Mouse (Mus musculus) midbrain, embryonic 14.5 days (tissue): Measurements from ENCODE around the gene Eef1akmt2. TPM values are rescaled to one million over a fixed set of nuclear protein-coding genes. Genes with fewer than 3 reads are reported as not detected.

Experiments used
- ATAC-seq: fragments of 200-750 bp; cut with Nextera tagmentation; 2 replicates; pipeline ENCODE4 v1.8.0; 2017; ENCODE audit warnings: moderate number of reproducible peaks, moderate library complexity; ENCODE audit not compliant: low FRiP score, low TSS enrichment
- DNase-seq: peaks from one replicate; pipeline ENCODE4 v3.0.0-alpha.2; 2015
- H3K27ac ChIP-seq: fragments of 300-500 bp; sonication (generic); replicated peaks from 2 replicates; pipeline ENCODE4 v1.5.1; 2014; ENCODE audit warnings: mild to moderate bottlenecking, low read depth, low read length, moderate library complexity
- H3K27me3 ChIP-seq: fragments of 300-500 bp; sonication (generic); 2 replicates; pipeline ENCODE4 v1.6.1; 2014; ENCODE audit warnings: low read length, control low read depth, mixed read lengths; ENCODE audit not compliant: control insufficient read depth, insufficient read depth
- H3K36me3 ChIP-seq: fragments of 300-500 bp; sonication (generic); 2 replicates; pipeline ENCODE4 v1.6.1; 2014; ENCODE audit warnings: low read length, control low read depth; ENCODE audit not compliant: control insufficient read depth, insufficient read depth
- H3K4me1 ChIP-seq: fragments of 300-500 bp; sonication (generic); 2 replicates; pipeline ENCODE4 v1.6.1; 2014; ENCODE audit warnings: mild to moderate bottlenecking, antibody characterized with exemption, low read length, control low read depth; ENCODE audit not compliant: control insufficient read depth, insufficient read depth
- H3K4me2 ChIP-seq: fragments of 300-500 bp; sonication (generic); 2 replicates; pipeline ENCODE4 v1.6.1; 2014; ENCODE audit warnings: mild to moderate bottlenecking, low read length, moderate library complexity
- H3K4me3 ChIP-seq: fragments of 300-500 bp; sonication (generic); replicated peaks from 2 replicates; pipeline ENCODE4 v1.5.1; 2014; ENCODE audit warnings: low read depth, low read length
- H3K9ac ChIP-seq: fragments of 300-500 bp; sonication (generic); replicated peaks from 2 replicates; pipeline ENCODE4 v1.6.1; 2014; ENCODE audit warnings: mild to moderate bottlenecking, low read length, moderate library complexity
- H3K9me3 ChIP-seq: fragments of 300-500 bp; sonication (generic); 2 replicates; pipeline ENCODE4 v1.6.1; 2016; ENCODE audit warnings: low read length, control low read depth, mixed read lengths; ENCODE audit not compliant: control insufficient read depth
- WGBS: fragments of 180-500 bp; shearing (Covaris S2); extraction: QIAGEN DNeasy Blood & Tissue Kit; methylation state at CpG from one replicate; pipeline ENCODE4 v1.1.7; 2014; 5-methylcytosine and 5-hydroxymethylcytosine counted together
- polyA plus RNA-seq: library from polyadenylated mRNA; unstranded; fragments of >200 nt; fragmentation: Nextera tagmentation; extraction: Ambion mirVana; gene quantifications from 2 replicates; pipeline ENCODE4 v1.2.1, GENCODE M21; 2014

Eef1akmt2 gene
- polyA plus RNA-seq, 1 experiment from 2014 or later: 90.0 TPM

DNA sequence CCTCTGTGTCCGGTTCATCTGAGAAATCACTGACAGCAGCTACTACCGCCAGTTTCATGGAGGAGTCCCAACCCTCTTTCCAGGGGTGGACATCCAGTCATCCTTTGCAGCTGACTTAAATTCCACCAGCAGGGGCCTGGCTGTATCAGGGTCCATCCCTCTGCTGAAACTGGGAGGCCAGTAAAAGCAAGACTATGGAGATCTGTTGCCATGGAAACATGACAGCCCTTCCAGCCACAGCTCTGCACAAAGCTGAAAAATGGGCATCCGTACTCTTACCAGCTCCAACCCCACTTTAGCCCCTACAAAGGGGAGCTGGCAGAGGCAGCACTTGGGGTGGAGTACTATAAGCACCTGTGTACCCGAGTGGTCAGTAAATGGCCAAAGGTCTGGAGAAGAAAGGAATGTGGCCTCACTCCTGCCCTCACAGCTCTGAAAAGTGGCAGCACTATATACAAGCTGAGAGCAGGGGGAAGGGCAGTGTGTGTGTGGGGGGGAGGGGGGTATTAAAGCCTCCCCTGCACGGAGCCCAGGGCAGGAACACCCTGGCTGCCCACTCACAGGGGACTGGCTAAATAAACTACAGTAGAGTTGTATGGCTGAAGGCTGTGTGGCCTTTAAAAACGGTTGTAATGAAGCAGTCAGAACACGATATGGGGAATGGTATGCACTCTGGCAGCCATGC lies 71.2 kb downstream of the Eef1akmt2 start:
- 0 out of 2 replicates have a peak overlapping the region, but pooled peaks have one; percentile 4 for H3K9ac ChIP-seq
- WGBS: 13% methylated on average over 7 of the region's 7 CpGs
- ATAC-seq: peak; percentile 55; the same call in 1 of the 2 replicates

DNA sequence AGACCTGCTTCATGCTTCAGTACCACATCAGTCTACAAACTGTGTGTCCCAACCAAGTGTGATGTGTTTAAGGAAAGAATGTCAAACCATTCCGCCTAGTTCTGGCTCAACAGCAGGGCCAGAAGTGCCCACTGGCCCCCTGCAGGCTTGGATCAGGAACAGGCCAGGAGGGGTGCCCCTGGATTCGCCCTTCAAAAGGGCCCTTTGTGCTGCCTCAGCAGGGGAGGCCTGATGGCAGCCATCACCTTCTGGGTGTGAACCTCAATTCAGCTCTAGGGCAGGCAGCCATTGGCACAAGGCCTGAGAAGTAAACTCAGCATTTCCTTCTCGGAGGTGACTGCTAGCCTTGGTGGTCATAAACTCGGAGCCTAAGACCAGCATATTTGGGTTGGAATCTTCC lies 71.9 kb downstream of the Eef1akmt2 start:
- no peak overlapping the region for H3K4me3 ChIP-seq
- peak overlapping the region; percentile 66 for H3K27ac ChIP-seq
- H3K4me2 ChIP-seq: no peak overlapping the region
- peaks cover 20% of the 10 kb centered on the region; the same call in 1 of the 2 replicates for H3K36me3 ChIP-seq
- H3K9me3 ChIP-seq: no peaks in the 10 kb centered on the region
- WGBS: 33% methylated on average over 4 of the region's 4 CpGs
- H3K4me1 ChIP-seq: peaks cover 23% of the 10 kb centered on the region
- no peak for ATAC-seq
- H3K9ac ChIP-seq: no peak overlapping the region
- H3K27me3 ChIP-seq: no peaks in the 10 kb centered on the region
- DNase-seq: peak; percentile 40

More for the DNA sequence above, 71.2 kb downstream of the Eef1akmt2 start:
- H3K4me3 ChIP-seq: no peak overlapping the region
- DNase-seq: peak; percentile 79
- no peaks in the 10 kb centered on the region for H3K27me3 ChIP-seq
- peaks cover 23% of the 10 kb centered on the region for H3K4me1 ChIP-seq
- H3K36me3 ChIP-seq: peaks cover 18% of the 10 kb centered on the region; the same call in 1 of the 2 replicates
- H3K4me2 ChIP-seq: peak overlapping the region; percentile 15; the same call in 1 of the 2 replicates
- no peaks in the 10 kb centered on the region for H3K9me3 ChIP-seq
- peak overlapping the region; percentile 66 for H3K27ac ChIP-seq

DNA sequence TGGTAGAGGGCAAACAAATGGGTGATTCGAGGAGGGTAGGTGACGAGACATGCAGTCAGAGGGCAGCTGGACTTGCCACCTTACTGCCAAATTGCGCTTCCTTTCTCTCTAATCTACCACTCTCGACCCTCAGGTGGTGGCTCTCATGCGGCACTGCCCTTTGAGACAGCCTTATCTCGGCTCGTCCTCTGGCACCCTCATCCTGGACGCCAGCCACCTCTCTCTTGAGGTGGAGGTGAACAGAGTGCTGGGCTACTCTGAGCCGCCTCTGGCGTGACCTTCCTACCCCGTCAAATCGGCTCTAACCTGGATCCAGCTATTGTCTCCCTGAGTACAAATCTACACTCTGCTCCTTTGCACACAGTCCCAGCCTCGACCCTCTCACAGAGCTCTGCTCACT lies 73.8 kb downstream of the Eef1akmt2 start:
- H3K27me3 ChIP-seq: no peaks in the 10 kb centered on the region

DNA sequence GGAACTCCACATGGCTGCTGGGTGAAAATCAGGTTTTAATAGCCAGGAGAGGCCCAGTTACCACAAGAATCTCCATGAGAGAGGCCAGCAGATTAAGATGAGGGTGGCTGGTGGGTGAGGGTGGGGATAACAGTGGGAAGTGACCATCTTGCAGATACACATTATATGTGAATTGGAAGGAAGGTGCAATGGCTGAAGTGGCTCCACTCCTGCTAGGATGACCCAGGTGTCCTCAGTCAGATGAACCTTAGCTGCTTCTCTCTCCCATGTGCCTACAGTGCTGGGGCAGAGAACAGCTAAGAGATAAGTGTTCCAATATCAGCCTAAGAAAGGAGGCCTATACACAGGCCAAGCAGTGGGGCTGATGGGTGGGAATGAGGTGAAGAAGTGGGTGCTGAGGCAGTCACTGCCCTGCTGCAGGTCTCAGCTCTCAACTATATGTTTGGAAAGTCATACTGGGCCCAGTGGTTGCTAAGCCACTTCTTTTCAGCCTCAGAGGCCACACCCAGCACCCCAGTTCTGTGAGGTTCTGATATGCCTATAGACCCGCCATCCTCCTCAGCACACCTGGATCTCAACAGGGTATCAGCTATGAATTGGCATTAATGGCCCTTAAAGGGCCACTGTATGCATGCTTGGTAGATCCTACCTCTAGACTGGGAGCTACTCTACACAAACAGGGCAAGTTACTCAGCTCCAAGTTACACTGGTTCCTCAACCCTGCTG lies 74.6 kb downstream of the Eef1akmt2 start:
- Histone ChIP-seq H3K4me2 (no peak overlapping the region), H3K27ac (no peak overlapping the region), H3K4me3 (no peak overlapping the region), H3K9ac (no peak overlapping the region), H3K4me1 (peaks cover 23% of the 10 kb centered on the region), H3K36me3 (peaks cover 28% of the 10 kb centered on the region; the same call in 1 of the 2 replicates), H3K27me3 (no peaks in the 10 kb centered on the region), H3K9me3 (no peaks in the 10 kb centered on the region)
- WGBS: 87% methylated on average over 1 of the region's 1 CpGs
- no peak for DNase-seq
- ATAC-seq: no peak

More for the DNA sequence above, 73.8 kb downstream of the Eef1akmt2 start:
- Histone ChIP-seq H3K9me3 (no peaks in the 10 kb centered on the region), H3K36me3 (peaks cover 28% of the 10 kb centered on the region; the same call in 1 of the 2 replicates), H3K9ac (no peak overlapping the region), H3K4me1 (peaks cover 23% of the 10 kb centered on the region), H3K4me2 (no peak overlapping the region), H3K27ac (no peak overlapping the region), H3K4me3 (no peak overlapping the region)
- no peak for DNase-seq
- 93% methylated on average over 13 of the region's 13 CpGs for WGBS
- ATAC-seq: no peak

Other genes with a start within 250 kb of the Eef1akmt2 start
- 35.9 and 41.1 TPM in 2 replicates for gene Lhpp, start 242.0 kb downstream of the Eef1akmt2 start, polyA plus RNA-seq
- gene Fam53b, start 38.8 kb downstream of the Eef1akmt2 start, polyA plus RNA-seq: 9.3 and 15.5 TPM in 2 replicates
- 40.0 and 42.6 TPM in 2 replicates for gene Abraxas2, start 6.6 kb upstream of the Eef1akmt2 start, polyA plus RNA-seq
- gene Zranb1, start 78.5 kb upstream of the Eef1akmt2 start, polyA plus RNA-seq: 32.8 and 35.1 TPM in 2 replicates